Mouse (Mus musculus) hindbrain, embryonic 10.5 days (tissue): ENCODE measurements around the gene Pramel6. TPM values are rescaled to one million over a fixed set of nuclear protein-coding genes. Genes with fewer than 3 reads are reported as not detected.

Experiments used
- DNase-seq: peaks from one replicate; pipeline ENCODE4 v3.0.0-alpha.2; 2017; ENCODE audit warnings: low spot score
- H3K27ac ChIP-seq: fragments of 300-500 bp; sonication (generic); 2 replicates; pipeline ENCODE4 v1.5.1; 2016; ENCODE audit warnings: mild to moderate bottlenecking, moderate library complexity
- H3K27me3 ChIP-seq: fragments of 300-500 bp; sonication (generic); 2 replicates; pipeline ENCODE4 v1.6.1; 2016; ENCODE audit warnings: mild to moderate bottlenecking; ENCODE audit not compliant: poor library complexity, insufficient read depth, severe bottlenecking
- H3K36me3 ChIP-seq: fragments of 300-500 bp; sonication (generic); 2 replicates; pipeline ENCODE4 v1.6.1; 2016; ENCODE audit warnings: mild to moderate bottlenecking, moderate library complexity
- H3K4me1 ChIP-seq: fragments of 300-500 bp; sonication (generic); replicated peaks from 2 replicates; pipeline ENCODE4 v1.6.1; 2016; ENCODE audit warnings: mild to moderate bottlenecking
- H3K4me3 ChIP-seq: fragments of 300-500 bp; sonication (generic); 2 replicates; pipeline ENCODE4 v1.5.1; 2016; ENCODE audit warnings: mild to moderate bottlenecking, moderate library complexity
- H3K9me3 ChIP-seq: fragments of 300-500 bp; sonication (generic); 2 replicates; pipeline ENCODE4 v1.6.1; 2016; ENCODE audit warnings: mild to moderate bottlenecking, moderate library complexity
- WGBS: fragments of 180-500 bp; shearing (Covaris S2); methylation state at CpG from one replicate; pipeline ENCODE4 v1.1.7; 2016; 5-methylcytosine and 5-hydroxymethylcytosine counted together
- polyA plus RNA-seq: library from polyadenylated mRNA; unstranded; fragments of >200 nt; fragmentation: Nextera tagmentation; extraction: Ambion mirVana; gene quantifications from 2 replicates; pipeline ENCODE4 v1.2.1, GENCODE M21; 2016

The Pramel6 gene
- polyA plus RNA-seq, 1 experiment from 2014 or later, result not detected

DNA sequence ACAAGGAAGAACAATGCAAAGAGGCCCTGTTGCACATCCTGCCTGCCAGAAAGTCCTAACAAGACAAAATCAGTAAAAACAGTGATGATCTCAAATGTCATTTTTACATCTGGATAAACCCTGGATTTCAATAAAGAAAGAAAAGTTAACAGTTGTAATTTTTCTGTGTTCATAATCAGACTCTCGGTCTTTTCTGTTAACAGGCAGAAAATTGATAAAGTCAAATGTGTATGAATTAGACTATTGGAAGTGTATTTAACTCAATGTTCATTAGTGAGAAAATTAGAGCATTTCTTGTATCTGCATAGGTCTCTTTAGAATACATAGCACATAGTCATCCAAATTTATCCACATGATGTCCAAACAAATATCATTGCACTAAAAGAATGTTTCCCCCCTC lies 39.1 kb downstream of the Pramel6 start, which contains the start of gene Olfr1128:
Olfr1128 (minus strand) TSS at position 101 of the 400 bp plus-strand sequence.
- WGBS, result 92% methylated on average over 1 of the region's 1 CpGs
- no peak within 1 kb of the TSS for H3K27ac ChIP-seq
- no peaks in the 10 kb centered on the region for H3K9me3 ChIP-seq
- DNase-seq, result no peak
- H3K36me3 ChIP-seq, result no peaks in the 10 kb centered on the region
- no peak within 1 kb of the TSS for H3K4me3 ChIP-seq
- no peaks in the 10 kb centered on the region for H3K4me1 ChIP-seq
- no peaks in the 10 kb centered on the region for H3K27me3 ChIP-seq

Other genes starting within 250 kb of the Pramel6 start
- not detected in 2 replicates for gene Olfr1116, start 239.0 kb upstream of the Pramel6 start, polyA plus RNA-seq
- gene Olfr1118, start 199.0 kb upstream of the Pramel6 start, polyA plus RNA-seq, result not detected in 2 replicates
- gene Olfr1120, start 151.8 kb upstream of the Pramel6 start, polyA plus RNA-seq, result not detected in 2 replicates
- not detected in 2 replicates for gene Olfr1121, start 136.7 kb upstream of the Pramel6 start, polyA plus RNA-seq
- not detected in 2 replicates for gene Olfr1122, start 120.7 kb upstream of the Pramel6 start, polyA plus RNA-seq
- gene Olfr1123, start 89.9 kb upstream of the Pramel6 start, polyA plus RNA-seq, result not detected in 2 replicates
- gene Olfr1124, start 76.3 kb upstream of the Pramel6 start, polyA plus RNA-seq, result 0.07 and 0.10 TPM in 2 replicates
- not detected in 2 replicates for gene Olfr1126, start 52.6 kb upstream of the Pramel6 start, polyA plus RNA-seq
- gene Pramel7, start 9.5 kb upstream of the Pramel6 start, polyA plus RNA-seq, result not detected in 2 replicates
- gene Olfr153, start 25.2 kb downstream of the Pramel6 start, polyA plus RNA-seq, result not detected in 2 replicates
- gene Olfr1128, start 39.0 kb downstream of the Pramel6 start, polyA plus RNA-seq, result not detected in 2 replicates
- gene Olfr1129, start 67.3 kb downstream of the Pramel6 start, polyA plus RNA-seq, result not detected in 2 replicates
- gene Olfr1130, start 99.6 kb downstream of the Pramel6 start, polyA plus RNA-seq, result not detected in 2 replicates
- gene Olfr1131, start 120.5 kb downstream of the Pramel6 start, polyA plus RNA-seq, result not detected in 2 replicates
- gene Olfr1132, start 131.0 kb downstream of the Pramel6 start, polyA plus RNA-seq, result not detected in 2 replicates
- gene Olfr1133, start 140.8 kb downstream of the Pramel6 start, polyA plus RNA-seq, result not detected in 2 replicates
- not detected in 2 replicates for gene Olfr1134, start 151.9 kb downstream of the Pramel6 start, polyA plus RNA-seq
- gene Olfr1135, start 167.1 kb downstream of the Pramel6 start, polyA plus RNA-seq, result not detected in 2 replicates
- gene Olfr1136, start 187.4 kb downstream of the Pramel6 start, polyA plus RNA-seq, result not detected in 2 replicates
- not detected in 2 replicates for gene Olfr1137, start 206.6 kb downstream of the Pramel6 start, polyA plus RNA-seq
- gene Olfr1138, start 233.4 kb downstream of the Pramel6 start, polyA plus RNA-seq, result not detected in 2 replicates
- not detected in 2 replicates for gene Olfr1140, start 237.2 kb downstream of the Pramel6 start, polyA plus RNA-seq
- not detected in 2 replicates for gene Olfr1141, start 247.4 kb downstream of the Pramel6 start, polyA plus RNA-seq